Mouse (Mus musculus) liver, embryonic 14.5 days (tissue): ENCODE measurements around the gene Zer1. TPM values are rescaled to one million over a fixed set of nuclear protein-coding genes. Genes with fewer than 3 reads are reported as not detected.

Source experiments
- ATAC-seq: fragments of 200-750 bp; cut with Nextera tagmentation; 2 replicates; pipeline ENCODE4 v1.8.0; 2017; ENCODE audit warnings: moderate number of reproducible peaks, mild to moderate bottlenecking, moderate library complexity; ENCODE audit not compliant: insufficient read depth
- DNase-seq, 3 experiments: peaks; one replicate each; pipeline ENCODE4 v3.0.0-alpha.2; 2012 to 2013; ENCODE audit warnings: low read depth in 3 of 3, low spot score in 3 of 3
- H3K27ac ChIP-seq: fragments of 300-500 bp; sonication (generic); 2 replicates; pipeline ENCODE4 v1.5.1; 2014; ENCODE audit warnings: moderate library complexity, mild to moderate bottlenecking, control low read depth, inconsistent platforms
- H3K27me3 ChIP-seq: fragments of 300-500 bp; sonication (generic); 2 replicates; pipeline ENCODE4 v1.6.1; 2014; ENCODE audit warnings: mild to moderate bottlenecking, low read length, moderate library complexity; ENCODE audit not compliant: control insufficient read depth, insufficient read depth
- H3K36me3 ChIP-seq: fragments of 300-500 bp; sonication (generic); replicated peaks from 2 replicates; pipeline ENCODE4 v1.6.1; 2014; ENCODE audit warnings: low read depth; ENCODE audit not compliant: control insufficient read depth, insufficient read depth
- H3K4me1 ChIP-seq, 2 experiments: fragments of 200-500 bp in 1 of 2; fragments of 300-500 bp in 1 of 2; sonication (generic) in 1 of 2; replicated peaks; 2 replicates each; pipeline ENCODE4 v1.6.1; 2012 to 2014; ENCODE audit warnings: antibody characterized with exemption in 1 of 2, inconsistent platforms in 1 of 2, low read length in 1 of 2; ENCODE audit not compliant: control insufficient read depth in 2 of 2, insufficient read depth in 2 of 2
- H3K4me2 ChIP-seq: fragments of 300-500 bp; sonication (generic); 2 replicates; pipeline ENCODE4 v1.6.1; 2014; ENCODE audit warnings: low read depth, mild to moderate bottlenecking, control low read depth, moderate library complexity
- H3K4me3 ChIP-seq, 2 experiments: fragments of 200-500 bp in 1 of 2; fragments of 300-500 bp in 1 of 2; sonication (generic) in 1 of 2; 2 replicates each; pipeline ENCODE4 v1.5.1; 2012 to 2014; ENCODE audit warnings: low read depth in 2 of 2, low read length in 2 of 2, mild to moderate bottlenecking in 2 of 2, control low read depth in 1 of 2, inconsistent platforms in 1 of 2, moderate library complexity in 1 of 2; ENCODE audit not compliant: insufficient read depth in 1 of 2
- H3K9ac ChIP-seq: fragments of 300-500 bp; sonication (generic); replicated peaks from 2 replicates; pipeline ENCODE4 v1.6.1; 2014; ENCODE audit warnings: mild to moderate bottlenecking, control low read depth, moderate library complexity
- H3K9me3 ChIP-seq: fragments of 300-500 bp; sonication (generic); 2 replicates; pipeline ENCODE4 v1.6.1; 2016; ENCODE audit warnings: low read length, mixed read lengths; ENCODE audit not compliant: control insufficient read depth
- CTCF ChIP-seq: IDR thresholded peaks from 2 replicates; pipeline ENCODE4 v1.5.1; 2016; ENCODE audit warnings: antibody characterized with exemption, low read depth, control low read depth
- EP300 ChIP-seq: IDR thresholded peaks from 2 replicates; pipeline ENCODE4 v1.6.1; 2016; ENCODE audit warnings: antibody characterized with exemption, low read depth
- WGBS: fragments of 180-500 bp; shearing (Covaris S2); extraction: QIAGEN DNeasy Blood & Tissue Kit; methylation state at CpG from one replicate; pipeline ENCODE4 v1.1.7; 2014; ENCODE audit not compliant: insufficient replicate concordance; 5-methylcytosine and 5-hydroxymethylcytosine counted together
- polyA plus RNA-seq, 2 experiments: library from polyadenylated mRNA; depleted of rRNA in 1 of 2; stranded (reverse) in 1 of 2; unstranded in 1 of 2; fragments of >200 nt; fragmentation: Nextera tagmentation in 1 of 2; extraction: Ambion mirVana in 1 of 2; gene quantifications; 2 replicates each; pipeline versions ENCODE4 v1.2.1 to v1.2.3; 2012 to 2014

Zer1 gene
- polyA plus RNA-seq, 2 experiments: 1.9 to 8.1 TPM

DNA sequence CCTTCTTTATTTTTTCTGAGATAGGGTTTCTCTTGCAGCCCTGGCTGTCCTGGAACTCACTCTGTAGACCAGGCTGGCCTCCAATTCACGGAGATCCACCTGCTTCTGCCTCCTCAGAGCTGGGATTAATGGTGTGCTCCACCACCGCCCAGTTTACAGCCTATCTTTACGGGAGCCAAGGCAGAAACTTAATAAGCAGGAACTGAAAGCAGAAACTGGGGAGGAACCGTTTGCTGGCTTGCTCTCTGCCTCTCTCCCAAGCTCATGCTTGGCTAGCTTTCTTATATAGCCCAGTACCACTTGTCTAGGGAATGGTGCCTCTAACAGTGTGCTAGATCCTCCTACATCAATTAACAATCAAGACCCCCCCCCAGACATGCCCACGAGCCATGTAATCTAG, 40.3 kb downstream of the Zer1 start:
- Histone ChIP-seq H3K4me1 (no peaks in the 10 kb centered on the region), H3K9me3 (no peaks in the 10 kb centered on the region), H3K36me3 (no peaks in the 10 kb centered on the region), H3K27me3 (no peaks in the 10 kb centered on the region), H3K4me2 (no peak overlapping the region), H3K9ac (no peak overlapping the region), H3K4me3 (no peak overlapping the region), H3K27ac (no peak overlapping the region)
- TF ChIP-seq CTCF: no peak
- TF ChIP-seq EP300: no peak
- DNase-seq (no peak), ATAC-seq (no peak)
- WGBS: 53% methylated on average over 5 of the region's 5 CpGs

DNA sequence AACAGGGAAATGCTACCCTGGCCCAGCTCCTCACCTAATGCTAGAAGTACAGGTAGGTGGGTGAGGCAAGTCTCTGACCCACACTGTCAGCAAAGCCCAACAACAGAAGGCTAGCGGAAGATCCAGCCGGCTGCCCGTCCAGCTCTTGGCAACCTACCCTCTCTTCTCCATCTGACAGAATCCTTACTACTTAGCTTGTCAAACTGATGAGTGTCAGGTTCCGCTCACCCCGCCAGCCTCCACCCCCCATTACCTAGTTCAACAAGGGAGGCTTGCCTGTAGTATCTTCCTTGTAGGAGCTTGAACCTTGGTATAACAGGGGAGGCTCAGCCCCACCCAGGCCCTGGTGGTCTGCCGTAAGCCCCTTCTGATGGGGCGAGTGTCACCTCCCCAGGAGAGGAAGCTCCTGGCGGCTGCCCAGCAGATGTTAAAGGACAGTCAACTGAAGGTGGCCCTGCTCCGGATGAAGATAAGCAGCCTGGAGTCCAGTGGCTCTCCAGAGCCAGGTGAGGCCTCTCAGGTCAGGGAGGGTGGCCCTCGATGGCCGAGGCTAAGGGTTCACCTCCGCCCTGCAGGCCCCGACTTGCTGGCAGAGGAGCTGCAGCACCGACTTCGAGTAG, 44.1 kb downstream of the Zer1 start:
- H3K9me3 ChIP-seq: no peaks in the 10 kb centered on the region
- H3K4me3 ChIP-seq: no peak overlapping the region
- H3K4me1 ChIP-seq: peaks cover 4 to 6% of the 10 kb centered on the region in 2 experiments; a peak in 2 of 4 replicates
- TF ChIP-seq CTCF (no peak), EP300 (no peak)
- H3K4me2 ChIP-seq: no peak overlapping the region
- no peak for DNase-seq
- no peaks in the 10 kb centered on the region for H3K36me3 ChIP-seq
- ATAC-seq: no peak
- H3K27ac ChIP-seq: no peak overlapping the region
- 81% methylated on average over 15 of the region's 15 CpGs for WGBS
- no peak overlapping the region for H3K9ac ChIP-seq
- H3K27me3 ChIP-seq: no peaks in the 10 kb centered on the region

DNA sequence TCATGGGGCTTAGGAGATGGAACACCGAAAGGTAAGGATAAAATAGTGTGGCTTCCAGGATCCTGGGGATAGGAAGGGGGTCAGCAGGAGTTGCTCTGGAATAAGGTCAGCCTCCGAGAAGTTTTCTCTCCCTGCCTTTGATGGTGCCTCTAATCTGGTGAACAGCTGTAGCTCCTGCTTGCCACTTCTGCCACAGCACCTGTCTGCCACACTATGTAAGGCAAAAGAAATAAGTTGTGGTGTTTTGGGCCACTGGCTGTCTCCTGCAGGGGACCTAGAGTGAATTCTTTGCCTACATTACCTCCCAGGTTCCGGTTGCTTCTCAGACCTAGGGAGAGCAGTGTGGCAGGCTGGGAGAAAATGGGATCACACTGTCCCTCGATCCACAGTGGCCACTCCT, 45.6 kb downstream of the Zer1 start:
- no peak overlapping the region; a peak in 1 of 4 replicates for H3K4me3 ChIP-seq

DNA sequence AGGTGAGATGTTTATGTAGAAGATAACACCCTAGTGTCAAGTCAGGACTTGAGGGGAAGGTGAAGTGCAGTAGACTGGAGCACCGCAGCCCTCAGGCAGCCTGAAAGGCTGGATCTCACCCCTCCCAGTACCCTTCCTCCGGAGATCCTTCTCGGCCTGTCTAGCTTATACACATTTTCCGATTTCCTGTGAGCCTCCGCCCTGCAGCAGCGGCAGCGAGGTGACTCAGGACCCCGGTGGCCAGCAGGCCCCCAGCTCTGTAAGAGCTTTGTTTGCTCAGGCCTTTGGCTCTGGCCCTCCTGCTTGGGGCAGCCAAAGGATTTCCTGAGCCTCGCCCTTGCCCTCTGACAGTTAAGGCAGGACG, 46.1 kb downstream of the Zer1 start:
- peaks cover 4 to 6% of the 10 kb centered on the region in 2 experiments; a peak in 2 of 4 replicates for H3K4me1 ChIP-seq
- ATAC-seq: peak; percentile 12; the same call in 1 of the 2 replicates
- H3K4me3 ChIP-seq: peak overlapping the region in 1 of 2 experiments; percentile 62; a peak in 2 of 4 replicates
- H3K27me3 ChIP-seq: no peaks in the 10 kb centered on the region
- peak overlapping the region; percentile 100 for H3K4me2 ChIP-seq
- no peaks in the 10 kb centered on the region for H3K9me3 ChIP-seq
- no peak overlapping the region for H3K27ac ChIP-seq
- no peak for DNase-seq
- H3K36me3 ChIP-seq: no peaks in the 10 kb centered on the region
- 8% methylated on average over 10 of the region's 10 CpGs for WGBS
- TF ChIP-seq CTCF: no peak
- TF ChIP-seq EP300: no peak
- no peak overlapping the region for H3K9ac ChIP-seq

More for the DNA sequence above, 45.6 kb downstream of the Zer1 start:
- no peaks in the 10 kb centered on the region for H3K9me3 ChIP-seq
- ATAC-seq (no peak), DNase-seq (no peak)
- H3K4me2 ChIP-seq: peak overlapping the region; percentile 100
- H3K4me1 ChIP-seq: peaks cover 4 to 6% of the 10 kb centered on the region in 2 experiments; a peak in 2 of 4 replicates
- TF ChIP-seq EP300 (no peak), CTCF (no peak)
- H3K9ac ChIP-seq: no peak overlapping the region
- 70% methylated on average over 4 of the region's 4 CpGs for whole genome bisulfite sequencing
- no peak overlapping the region for H3K27ac ChIP-seq
- no peaks in the 10 kb centered on the region for H3K36me3 ChIP-seq
- H3K27me3 ChIP-seq: no peaks in the 10 kb centered on the region

DNA sequence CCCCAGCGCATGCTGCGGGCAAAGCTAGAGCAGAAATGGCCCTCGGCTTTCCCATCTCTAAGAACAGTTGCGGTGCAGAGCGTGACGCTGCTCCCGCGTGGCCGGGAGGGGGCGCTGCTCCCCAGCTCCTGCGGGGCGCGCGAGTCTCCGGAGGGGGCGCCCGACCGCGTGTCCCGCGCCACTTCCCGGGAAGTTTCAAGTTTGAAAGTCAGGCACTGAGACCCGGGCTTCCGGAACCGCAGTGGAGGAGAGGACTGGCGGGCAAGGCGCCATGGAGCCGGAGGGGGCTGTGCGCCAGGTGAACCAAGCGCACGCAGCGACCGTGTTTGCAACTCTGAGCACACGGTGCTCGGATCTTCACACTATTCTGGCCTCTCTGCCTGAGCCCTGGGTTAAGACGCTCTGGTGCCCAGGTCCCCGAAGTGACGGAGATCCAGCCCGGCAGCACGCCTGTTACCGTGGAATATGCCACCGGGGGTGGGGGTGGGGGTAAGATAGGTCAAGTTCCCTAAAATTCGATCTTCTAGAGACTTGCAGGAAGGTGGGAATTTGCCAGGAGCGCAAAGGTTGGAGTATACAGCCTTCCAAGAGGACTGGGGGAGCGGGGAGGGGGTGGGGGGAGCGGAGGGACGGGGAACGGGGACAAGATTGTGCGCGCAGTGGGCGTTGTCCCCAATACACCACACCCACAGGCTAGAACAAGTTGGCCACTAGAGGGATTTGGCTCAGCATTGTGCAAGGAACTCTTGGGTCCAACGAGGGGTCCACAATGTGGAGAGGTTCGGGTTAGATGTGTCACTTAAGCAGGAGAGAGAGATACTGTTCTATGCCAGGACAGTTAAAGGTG, 46.7 kb downstream of the Zer1 start, which contains the start of gene Pkn3:
TSS of gene Pkn3 (plus strand) at position 183 of the 847 bp plus-strand sequence.
- peak within 1 kb of the TSS; percentile 58 to 62 for H3K4me3 ChIP-seq
- peaks cover 4 to 6% of the 10 kb centered on the region in 2 experiments; a peak in 2 of 4 replicates for H3K4me1 ChIP-seq
- DNase-seq (peak in 2 of 3 experiments; percentile 59 to 66), ATAC-seq (peak; percentile 71)
- no peaks in the 10 kb centered on the region for H3K36me3 ChIP-seq
- H3K9me3 ChIP-seq: no peaks in the 10 kb centered on the region
- 1% methylated on average over 53 of the region's 53 CpGs for WGBS
- no peaks in the 10 kb centered on the region for H3K27me3 ChIP-seq
- peak within 1 kb of the TSS; percentile 100 for H3K4me2 ChIP-seq
- H3K27ac ChIP-seq: peak within 1 kb of the TSS; percentile 62
- TF ChIP-seq EP300: no peak
- TF ChIP-seq CTCF: peak; percentile 95
- peak within 1 kb of the TSS; percentile 50 for H3K9ac ChIP-seq
